ENCODE assay signal across 25 mouse cellular contexts in genomic region chr7:137272252-137272651, GRCm38 (mm10). TPM values are rescaled to one million over a fixed set of nuclear protein-coding genes. Genes with fewer than 3 reads are reported as not detected.
A peak's percentile ranks its signal among the peaks of the same experiment; 100 is the strongest.
DNase-seq lines count a peak whose midpoint lies in the region; ATAC-seq and TF ChIP-seq lines count a peak whose summit lies in the region.
"Had no signal": no experiment of that assay in that cellular context is flagged by ENCODE, and none has a peak within 500 bp of the region (broad histone marks: within the 10 kb centered on the region; RNA-seq: fewer than 3 reads in every experiment).

No protein-coding gene starts in this region.

- no peaks in the 10 kb centered on the region for H3K9me3 ChIP-seq in neural tube, embryonic 15.5 days (replicated peaks)
- H3K9me3 ChIP-seq in forebrain, embryonic 16.5 days (ENCODE audit: control insufficient read depth, low read length): no peaks in the 10 kb centered on the region
- H3K9me3 ChIP-seq: heart, embryonic 15.5 days; limb, embryonic 10.5 days; liver, embryonic 15.5 days; lung, embryonic 15.5 days; neural tube, embryonic 13.5 days had no signal

- 0 out of 2 replicates have a peak overlapping the region, but pooled peaks have one; percentile 33 for H3K27ac ChIP-seq in neural tube, embryonic 15.5 days (replicated peaks)
- H3K27ac ChIP-seq in forebrain, embryonic 16.5 days (ENCODE audit: low read length): no peak overlapping the region
- H3K27ac ChIP-seq in layer of hippocampus, adult 2 months: no peak overlapping the region
- H3K27ac ChIP-seq: heart, embryonic 15.5 days; liver, embryonic 15.5 days; lung, embryonic 15.5 days; neural tube, embryonic 13.5 days had no signal

- H3K4me1 ChIP-seq in neural tube, embryonic 15.5 days: peaks cover 82% of the 10 kb centered on the region
- H3K4me1 ChIP-seq in forebrain, embryonic 16.5 days (replicated peaks; ENCODE audit: control insufficient read depth, insufficient read depth, low read length): no peaks in the 10 kb centered on the region
- H3K4me1 ChIP-seq: liver, embryonic 15.5 days; lung, embryonic 15.5 days had no signal

- no peaks in the 10 kb centered on the region for H3K36me3 ChIP-seq in neural tube, embryonic 15.5 days
- no peaks in the 10 kb centered on the region for H3K36me3 ChIP-seq in forebrain, embryonic 16.5 days (ENCODE audit: control insufficient read depth, insufficient read depth)
- H3K36me3 ChIP-seq: heart, embryonic 15.5 days; liver, embryonic 15.5 days; lung, embryonic 15.5 days; neural tube, embryonic 13.5 days had no signal

- no peak for DNase-seq in neural tube, embryonic 10.5 days (ENCODE audit: extremely low spot score, low spot score)
- DNase-seq in layer of hippocampus, adult 2 months (ENCODE audit: low spot score in 2 of 2): peak; percentile 40 to 57
- peak; percentile 16 to 48 for DNase-seq in layer of hippocampus, postnatal 25 days (ENCODE audit: extremely low spot score in 1 of 2, low spot score in 1 of 2)
- DNase-seq in adrenal gland, adult 2 months: no peak
- DNase-seq in lung, postnatal 4 days: no peak
- DNase-seq: adrenal gland, postnatal 10 days; cerebellum, adult 11 months; cerebellum, adult 9-11 months; heart, postnatal 4 days; kidney, postnatal 25 days; liver; lung, postnatal 36 days; midbrain, embryonic 14.5 days had no signal

- TF ChIP-seq CTCF in layer of hippocampus, adult 2 months (conservative IDR thresholded peaks at IDR 0.05): no peak

- H3K4me3 ChIP-seq in neural tube, embryonic 15.5 days (replicated peaks): no peak overlapping the region
- H3K4me3 ChIP-seq in forebrain, embryonic 16.5 days (replicated peaks; ENCODE audit: low read length): no peak overlapping the region
- no peak overlapping the region for H3K4me3 ChIP-seq in layer of hippocampus, adult 2 months
- H3K4me3 ChIP-seq: heart, embryonic 15.5 days; limb, embryonic 10.5 days; liver, embryonic 15.5 days; lung, embryonic 15.5 days; neural tube, embryonic 13.5 days had no signal

- no peak overlapping the region for H3K4me2 ChIP-seq in neural tube, embryonic 15.5 days
- no peak overlapping the region for H3K4me2 ChIP-seq in forebrain, embryonic 16.5 days (ENCODE audit: low read length)
- H3K4me2 ChIP-seq: heart, embryonic 15.5 days; liver, embryonic 15.5 days; lung, embryonic 15.5 days; neural tube, embryonic 13.5 days had no signal

- 61% methylated on average over 10 of the region's 10 CpGs for WGBS in neural tube, embryonic 15.5 days
- 44% methylated on average over 10 of the region's 10 CpGs for WGBS in forebrain, embryonic 16.5 days

- ATAC-seq in neural tube, embryonic 15.5 days (ENCODE audit: low FRiP score): no peak
- peak; percentile 82 for ATAC-seq in forebrain, embryonic 16.5 days
- ATAC-seq: hindbrain, postnatal 0 days; intestine, embryonic 16.5 days had no signal

- no peak overlapping the region for H3K9ac ChIP-seq in neural tube, embryonic 15.5 days (replicated peaks)
- no peak overlapping the region for H3K9ac ChIP-seq in forebrain, embryonic 16.5 days (replicated peaks; ENCODE audit: low read depth, low read length)
- H3K9ac ChIP-seq: heart, embryonic 15.5 days; liver, embryonic 15.5 days; lung, embryonic 15.5 days; neural tube, embryonic 13.5 days had no signal

- no peaks in the 10 kb centered on the region for H3K27me3 ChIP-seq in neural tube, embryonic 15.5 days (replicated peaks)
- peaks cover 60% of the 10 kb centered on the region for H3K27me3 ChIP-seq in forebrain, embryonic 16.5 days (replicated peaks; ENCODE audit: control insufficient read depth, insufficient read depth, low read length)
- H3K27me3 ChIP-seq: neural tube, embryonic 13.5 days had no signal

RNA-seq across cellular contexts. Expression of gene Ebf3, which starts 42.0 kb away (rescaled TPM):
- polyA plus RNA-seq in neural tube, embryonic 15.5 days (2015; fragmentation: Nextera tagmentation; extraction: Ambion mirVana): 16.6 and 22.4 TPM in 2 replicates
- polyA plus RNA-seq in forebrain, embryonic 16.5 days (2015; fragmentation: Nextera tagmentation; extraction: Ambion mirVana): 0.72 and 0.73 TPM in 2 replicates
- 1 to 10 TPM in 1 of 2 experiments, under 1 TPM in 1; 0.66 to 1.3 TPM for total RNA-seq in layer of hippocampus, adult 2 months (2021)
- total RNA-seq in layer of hippocampus, postnatal 25 days (2021): under 1 TPM; 0.42 to 0.54 TPM
- 1 to 10 TPM; 4.5 to 8.7 TPM for total RNA-seq in adrenal gland, adult 2 months (2021)
- 3.7 and 5.0 TPM in 2 replicates for polyA plus RNA-seq in adrenal gland, adult 2 months (2012; rRNA removed)
- total RNA-seq: common myeloid progenitor, adult 5-6 weeks; megakaryocyte-erythroid progenitor cell, adult 5-6 weeks; MEL had no signal

Comparison
In these comparisons a context has a peak if more than half of its experiments do, and no peak if none do; other contexts are left out.
1. DNase-seq: peak in layer of hippocampus, adult 2 months (2 of 2) and layer of hippocampus, postnatal 25 days (2 of 2); none in neural tube, embryonic 10.5 days (single experiment), adrenal gland, adult 2 months (single experiment) and lung, postnatal 4 days (0 of 2).